Mouse (Mus musculus): ENCODE measurements around the gene Usp45. TPM values are rescaled to one million over a fixed set of nuclear protein-coding genes. Genes with fewer than 3 reads are reported as not detected.

Gene Usp45
- polyA plus RNA-seq (2014; fragmentation: Illumina TruSeq; extraction: RNeasy Lipid Tissue Mini Kit (QIAGEN cat#74804); ENCODE audit: low replicate concordance) = 49.9 TPM

GRCm38 (mm10) chr4:21766863-21767304 lies at the start of gene Usp45, which contains the start of gene Tstd3:
Usp45 (plus strand) TSS chr4:21767156.
Tstd3 (minus strand) TSS chr4:21767212.

GRCm38 (mm10) chr4:21727615-21728165 lies 39.3 kb upstream of the Usp45 start, which contains the start of gene Ccnc:
Ccnc (plus strand) TSS chr4:21727701.

GRCm38 (mm10) chr4:21847481-21848286 lies 80.7 kb downstream of the Usp45 start, which contains the start of gene Pnisr:
Pnisr (plus strand) TSS chr4:21847583.

GRCm38 (mm10) chr4:21879565-21880220 lies 112.7 kb downstream of the Usp45 start, which contains the start of gene Coq3:
Coq3 (plus strand) TSS chr4:21879673.

Other genes starting within 250 kb of the Usp45 start
- gene Prdm13, start 81.2 kb upstream of the Usp45 start, polyA plus RNA-seq (2014; fragmentation: Illumina TruSeq; extraction: RNeasy Lipid Tissue Mini Kit (QIAGEN cat#74804); ENCODE audit: low replicate concordance) = not detected
- 65.4 TPM for gene Ccnc, start 39.5 kb upstream of the Usp45 start, polyA plus RNA-seq (2014; fragmentation: Illumina TruSeq; extraction: RNeasy Lipid Tissue Mini Kit (QIAGEN cat#74804); ENCODE audit: low replicate concordance)
- 129 TPM for gene Tstd3, start 56 bp downstream of the Usp45 start, polyA plus RNA-seq (2014; fragmentation: Illumina TruSeq; extraction: RNeasy Lipid Tissue Mini Kit (QIAGEN cat#74804); ENCODE audit: low replicate concordance)
- 184 TPM for gene Pnisr, start 80.4 kb downstream of the Usp45 start, polyA plus RNA-seq (2014; fragmentation: Illumina TruSeq; extraction: RNeasy Lipid Tissue Mini Kit (QIAGEN cat#74804); ENCODE audit: low replicate concordance)
- 7.4 TPM for gene Coq3, start 112.5 kb downstream of the Usp45 start, polyA plus RNA-seq (2014; fragmentation: Illumina TruSeq; extraction: RNeasy Lipid Tissue Mini Kit (QIAGEN cat#74804); ENCODE audit: low replicate concordance)
- 1.4 TPM for gene Faxc, start 164.2 kb downstream of the Usp45 start, polyA plus RNA-seq (2014; fragmentation: Illumina TruSeq; extraction: RNeasy Lipid Tissue Mini Kit (QIAGEN cat#74804); ENCODE audit: low replicate concordance)